Mouse (Mus musculus): Measurements from ENCODE around the gene Ppp4r3a. TPM values are rescaled to one million over a fixed set of nuclear protein-coding genes. Genes with fewer than 3 reads are reported as not detected.

Gene Ppp4r3a
- total RNA-seq, 2 experiments from 2014 or later = 15.8 to 21.3 TPM

- intact Hi-C loops (cut with DNase I; ENCODE audit: low total_unique reads) = no loop called here
- DNase-seq = no peak
Measured at GRCm38 (mm10) chr12:101066329-101066728, 17.2 kb downstream of the Ppp4r3a start.

GRCm38 (mm10) chr12:101039956-101040355, 43.5 kb downstream of the Ppp4r3a start:
- no peak for DNase-seq
- intact Hi-C loops (cut with DNase I; ENCODE audit: low total_unique reads) = no loop called here

GRCm38 (mm10) chr12:101028954-101029731, 54.4 kb downstream of the Ppp4r3a start, which contains the start of gene Ccdc88c:
Gene Ccdc88c (minus strand): TSS chr12:101029056.
- peak; percentile 85 for DNase-seq
- intact Hi-C loops (cut with DNase I; ENCODE audit: low total_unique reads) = loop anchor here (2.0 kb wide), 1 partner anchor 76 kb away; no protein-coding TSS in a partner anchor

- DNase-seq = no peak
- intact Hi-C loops (cut with DNase I; ENCODE audit: low total_unique reads) = loop anchor here (2.0 kb wide), 1 partner anchor 76 kb away; no protein-coding TSS in a partner anchor
Measured at GRCm38 (mm10) chr12:101028247-101028953, 55.1 kb downstream of the Ppp4r3a start.

GRCm38 (mm10) chr12:101027451-101028246, 55.9 kb downstream of the Ppp4r3a start:
- DNase-seq = no peak
- intact Hi-C loops (cut with DNase I; ENCODE audit: low total_unique reads) = loop anchor here (2.0 kb wide), 1 partner anchor 75 kb away; no protein-coding TSS in a partner anchor

GRCm38 (mm10) chr12:101026946-101027345, 56.6 kb downstream of the Ppp4r3a start:
- intact Hi-C loops (cut with DNase I; ENCODE audit: low total_unique reads) = no loop called here
- DNase-seq = no peak

- DNase-seq = no peak
- intact Hi-C loops (cut with DNase I; ENCODE audit: low total_unique reads) = no loop called here
Measured at GRCm38 (mm10) chr12:101026518-101026917, 57.0 kb downstream of the Ppp4r3a start.

GRCm38 (mm10) chr12:101026025-101026424, 57.5 kb downstream of the Ppp4r3a start:
- intact Hi-C loops (cut with DNase I; ENCODE audit: low total_unique reads) = no loop called here
- DNase-seq = no peak

GRCm38 (mm10) chr12:101025379-101025778, 58.1 kb downstream of the Ppp4r3a start:
- no peak for DNase-seq
- intact Hi-C loops (cut with DNase I; ENCODE audit: low total_unique reads) = no loop called here

- intact Hi-C loops (cut with DNase I; ENCODE audit: low total_unique reads) = no loop called here
- DNase-seq = no peak
Measured at GRCm38 (mm10) chr12:101024824-101025223, 58.7 kb downstream of the Ppp4r3a start.

GRCm38 (mm10) chr12:101023143-101023542, 60.4 kb downstream of the Ppp4r3a start:
- no peak for DNase-seq
- intact Hi-C loops (cut with DNase I; ENCODE audit: low total_unique reads) = no loop called here

- DNase-seq = no peak
- intact Hi-C loops (cut with DNase I; ENCODE audit: low total_unique reads) = no loop called here
Measured at GRCm38 (mm10) chr12:101022353-101022752, 61.1 kb downstream of the Ppp4r3a start.

- no peak for DNase-seq
- intact Hi-C loops (cut with DNase I; ENCODE audit: low total_unique reads) = no loop called here
Measured at GRCm38 (mm10) chr12:101021484-101022226, 61.8 kb downstream of the Ppp4r3a start.

GRCm38 (mm10) chr12:101020210-101021015, 63.1 kb downstream of the Ppp4r3a start:
- intact Hi-C loops (cut with DNase I; ENCODE audit: low total_unique reads) = no loop called here
- no peak for DNase-seq

- DNase-seq = no peak
Measured at GRCm38 (mm10) chr12:101019443-101019842, 64.1 kb downstream of the Ppp4r3a start.

GRCm38 (mm10) chr12:101019031-101019430, 64.5 kb downstream of the Ppp4r3a start:
- no peak for DNase-seq
- intact Hi-C loops (cut with DNase I; ENCODE audit: low total_unique reads) = no loop called here

More at GRCm38 (mm10) chr12:101019443-101019842, 64.1 kb downstream of the Ppp4r3a start:
- intact Hi-C loops (cut with DNase I; ENCODE audit: low total_unique reads) = no loop called here

- intact Hi-C loops (cut with DNase I; ENCODE audit: low total_unique reads) = no loop called here
- DNase-seq = peak; percentile 10
Measured at GRCm38 (mm10) chr12:101017971-101018371, 65.5 kb downstream of the Ppp4r3a start.

- DNase-seq = no peak
- intact Hi-C loops (cut with DNase I; ENCODE audit: low total_unique reads) = no loop called here
Measured at GRCm38 (mm10) chr12:101016412-101016928, 67.0 kb downstream of the Ppp4r3a start.

Measured in gastrocnemius, postnatal 14 days (tissue).